Comparison of ENCODE assay signal across 27 mouse cellular contexts in the genomic region with DNA sequence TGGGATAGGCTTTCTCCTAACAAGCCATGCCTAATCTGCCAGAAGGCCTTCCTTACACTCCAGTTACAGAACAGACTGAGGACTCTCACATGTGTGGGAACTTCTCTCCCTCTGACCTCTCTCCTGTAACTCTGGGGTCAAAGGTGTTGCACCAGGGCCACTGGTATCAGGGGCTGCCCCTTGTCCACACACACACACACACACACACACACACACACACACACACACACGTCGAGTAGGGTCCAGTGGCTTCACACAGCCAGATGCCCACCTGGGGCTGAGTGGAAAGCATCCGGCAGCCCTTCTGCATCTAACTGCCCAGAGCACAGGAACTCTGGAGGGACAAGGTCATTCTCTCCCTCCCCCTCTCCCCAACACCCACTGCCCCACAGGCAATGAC.
"Had no signal": no experiment of that assay in that cellular context is flagged by ENCODE, and none has a peak within 500 bp of the region (broad histone marks: within the 10 kb centered on the region; RNA-seq: fewer than 3 reads in every experiment).

No protein-coding gene starts in this region.

- H3K9me3 ChIP-seq: heart, embryonic 13.5 days; heart, embryonic 15.5 days; hindbrain, embryonic 10.5 days; hindbrain, embryonic 12.5 days; intestine, embryonic 15.5 days; limb, embryonic 10.5 days; limb, embryonic 12.5 days had no signal

- DNase-seq: gastrocnemius, adult 2 months; gastrocnemius, postnatal 10 days; gastrocnemius, postnatal 25 days; heart, adult 2 months; heart, postnatal 14 days; heart, postnatal 4 days; kidney, adult 18-20 months; kidney, adult 8-10 months; kidney, postnatal 10 days; kidney, postnatal 25 days; kidney, postnatal 4 days; liver had no signal

- H3K9ac ChIP-seq: heart, embryonic 13.5 days; heart, embryonic 15.5 days; hindbrain, embryonic 12.5 days; hindbrain, embryonic 14.5 days; intestine, embryonic 15.5 days; limb, embryonic 12.5 days had no signal

- H3K4me1 ChIP-seq: heart, embryonic 13.5 days; heart, embryonic 15.5 days; hindbrain, embryonic 12.5 days; intestine, embryonic 15.5 days; limb, embryonic 10.5 days; limb, embryonic 12.5 days had no signal

- H3K27ac ChIP-seq: gastrocnemius, adult 2 months; heart, adult 2 months; heart, embryonic 13.5 days; heart, embryonic 15.5 days; hindbrain, embryonic 10.5 days; hindbrain, embryonic 12.5 days; hindbrain, embryonic 14.5 days; intestine, embryonic 15.5 days; layer of hippocampus, adult 2 months; left cerebral cortex, adult 2 months; limb, embryonic 10.5 days; limb, embryonic 12.5 days had no signal

- ATAC-seq: hindbrain, embryonic 16.5 days; inflammation-experienced regulatory T-cells, adult 6 months; intestine, embryonic 15.5 days; intestine, postnatal 0 days had no signal

- H3K36me3 ChIP-seq: heart, embryonic 13.5 days; heart, embryonic 15.5 days; hindbrain, embryonic 10.5 days; hindbrain, embryonic 12.5 days; intestine, embryonic 15.5 days; limb, embryonic 10.5 days; limb, embryonic 12.5 days had no signal

- H3K4me3 ChIP-seq: gastrocnemius, adult 2 months; heart, adult 2 months; heart, embryonic 13.5 days; heart, embryonic 15.5 days; hindbrain, embryonic 10.5 days; hindbrain, embryonic 12.5 days; intestine, embryonic 15.5 days; layer of hippocampus, adult 2 months; left cerebral cortex, adult 2 months; limb, embryonic 10.5 days; limb, embryonic 12.5 days had no signal

- H3K4me2 ChIP-seq: heart, embryonic 11.5 days; heart, embryonic 13.5 days; heart, embryonic 15.5 days; hindbrain, embryonic 12.5 days; hindbrain, embryonic 14.5 days; intestine, embryonic 15.5 days; limb, embryonic 12.5 days; liver, embryonic 11.5 days had no signal

- H3K27me3 ChIP-seq: heart, embryonic 13.5 days; heart, embryonic 15.5 days; hindbrain, embryonic 12.5 days; intestine, embryonic 15.5 days; limb, embryonic 12.5 days had no signal
